Mouse (Mus musculus) embryo, embryonic 11.5 days (tissue): ENCODE results near the gene Nexmif.
"Not testable (repeated sequence)": the region's sequence is repeated elsewhere in the genome, so short reads cannot be mapped to it uniquely, and the experiment has no call there.

Source experiments
- DNase-seq: peaks from one replicate; pipeline ENCODE4 v3.0.0-alpha.2; 2012; ENCODE audit warnings: low read depth, low spot score

Nexmif gene

GRCm38 (mm10) chrX:104200736-104201591, at the start of gene Nexmif:
Gene Nexmif (minus strand): TSS chrX:104201185.
- DNase-seq: no peak

GRCm38 (mm10) chrX:104208701-104209100, 7.7 kb upstream of the Nexmif start:
- DNase-seq: no peak

GRCm38 (mm10) chrX:104201592-104202139, 681 bp upstream of the Nexmif start:
- no peak for DNase-seq

GRCm38 (mm10) chrX:104200388-104200735, 623 bp downstream of the Nexmif start:
- DNase-seq: no peak

GRCm38 (mm10) chrX:104199611-104200387, 1.2 kb downstream of the Nexmif start:
- DNase-seq: no peak

GRCm38 (mm10) chrX:104199070-104199469, 1.9 kb downstream of the Nexmif start:
- DNase-seq: no peak

- no peak for DNase-seq
Measured at GRCm38 (mm10) chrX:104196561-104196960, 4.4 kb downstream of the Nexmif start.

GRCm38 (mm10) chrX:104179257-104179656, 21.7 kb downstream of the Nexmif start:
- DNase-seq: no peak

- no peak for DNase-seq
Measured at GRCm38 (mm10) chrX:104150072-104150471, 50.9 kb downstream of the Nexmif start.

GRCm38 (mm10) chrX:104115266-104115665, 85.7 kb downstream of the Nexmif start:
- DNase-seq: not testable (repeated sequence)

GRCm38 (mm10) chrX:104114596-104114995, 86.4 kb downstream of the Nexmif start:
- DNase-seq: no peak

GRCm38 (mm10) chrX:104054848-104055247, 146.1 kb downstream of the Nexmif start:
- no peak for DNase-seq

- no peak for DNase-seq
Measured at GRCm38 (mm10) chrX:104040276-104040675, 160.7 kb downstream of the Nexmif start.

GRCm38 (mm10) chrX:104033843-104034242, 167.1 kb downstream of the Nexmif start:
- DNase-seq: no peak

- DNase-seq: no peak
Measured at GRCm38 (mm10) chrX:104032756-104033155, 168.2 kb downstream of the Nexmif start.
